Mouse (Mus musculus): Measurements from ENCODE around the gene Chchd3. TPM values are rescaled to one million over a fixed set of nuclear protein-coding genes. Genes with fewer than 3 reads are reported as not detected.

Chchd3 gene
- 75.3 and 76.9 TPM in 2 replicates for total RNA-seq (2017)

GRCm38 (mm10) chr6:33059735-33060576 is at the start of gene Chchd3:
Gene Chchd3 (minus strand): TSS chr6:33060260.
- peak; percentile 99 for ATAC-seq (ENCODE audit: extremely low read depth, insufficient number of reproducible peaks, low FRiP score, poor library complexity, severe bottlenecking)

DNA sequence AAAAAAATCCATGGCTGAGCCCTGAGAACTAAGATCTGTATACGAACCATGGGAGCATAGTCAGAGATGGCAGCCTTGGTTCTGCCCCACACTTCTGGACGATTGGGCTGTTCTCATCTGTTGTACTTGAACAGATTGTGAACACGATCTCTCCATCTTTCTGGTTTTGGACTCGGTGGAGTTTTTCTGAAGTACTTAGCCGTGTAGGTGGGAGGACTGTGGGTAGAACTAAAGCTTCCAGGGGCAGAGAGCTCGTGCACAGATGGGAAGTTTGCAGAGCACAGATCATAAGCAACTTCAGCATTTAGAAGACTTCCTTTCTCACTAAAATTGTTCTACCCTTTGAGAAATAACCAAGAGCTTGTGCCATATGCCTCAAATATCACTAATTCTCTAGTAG is 44.6 kb upstream of the Chchd3 start:
- ATAC-seq (ENCODE audit: extremely low read depth, insufficient number of reproducible peaks, low FRiP score, poor library complexity, severe bottlenecking) = no peak

- ATAC-seq (ENCODE audit: extremely low read depth, insufficient number of reproducible peaks, low FRiP score, poor library complexity, severe bottlenecking) = no peak
Measured at GRCm38 (mm10) chr6:33098903-33099302, 38.8 kb upstream of the Chchd3 start.

DNA sequence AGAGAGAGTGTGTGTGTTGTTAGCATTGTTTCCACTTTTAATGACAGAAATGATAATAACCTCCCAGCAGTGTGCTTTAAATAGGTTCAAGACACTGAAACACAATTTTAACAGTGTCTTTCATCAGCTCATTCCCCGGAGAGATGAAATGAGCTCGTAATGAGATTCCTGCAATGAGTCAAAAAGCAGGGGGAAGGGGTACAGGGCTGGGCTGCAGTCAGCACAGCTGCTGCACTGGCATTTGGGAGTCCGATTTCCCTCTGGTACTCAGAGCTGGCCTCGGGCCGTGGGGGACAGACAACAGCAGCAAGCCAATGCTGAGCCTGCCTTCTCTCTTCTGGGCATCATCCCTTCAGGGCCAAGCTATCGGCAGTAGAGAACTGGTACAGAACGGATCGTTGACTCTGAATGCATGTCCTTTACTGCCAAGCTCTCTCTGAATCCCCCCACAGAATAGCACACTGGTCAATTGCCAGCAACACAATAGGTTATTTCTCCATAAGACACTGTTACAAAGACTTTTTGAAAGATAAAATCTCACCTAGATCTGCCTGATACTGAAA is 34.7 kb upstream of the Chchd3 start:
- ATAC-seq (ENCODE audit: extremely low read depth, insufficient number of reproducible peaks, low FRiP score, poor library complexity, severe bottlenecking) = no peak

- no peak for ATAC-seq (ENCODE audit: extremely low read depth, insufficient number of reproducible peaks, low FRiP score, poor library complexity, severe bottlenecking)
Measured at GRCm38 (mm10) chr6:33080186-33080585, 20.1 kb upstream of the Chchd3 start.

GRCm38 (mm10) chr6:33078260-33078936 is 18.3 kb upstream of the Chchd3 start:
- ATAC-seq (ENCODE audit: extremely low read depth, insufficient number of reproducible peaks, low FRiP score, poor library complexity, severe bottlenecking) = no peak

DNA sequence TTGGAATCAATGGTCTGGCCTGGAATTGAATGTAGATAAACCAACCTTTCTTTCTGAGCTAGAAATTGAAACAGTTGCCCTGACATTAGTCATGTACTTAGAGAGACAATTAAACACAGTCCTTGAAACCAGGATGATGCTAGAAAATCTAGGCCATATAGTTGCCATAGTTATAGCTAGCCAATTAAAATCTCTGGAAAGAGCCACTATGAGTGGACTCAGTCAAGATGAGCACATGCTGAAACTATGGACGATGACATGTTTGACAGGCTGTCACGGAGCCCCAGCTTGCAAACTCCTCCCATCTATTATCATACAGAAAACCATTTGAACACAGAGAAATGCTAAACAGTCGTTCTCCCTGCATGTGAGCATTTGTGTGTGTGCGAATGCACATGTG is 6.4 kb upstream of the Chchd3 start:
- no peak for ATAC-seq (ENCODE audit: extremely low read depth, insufficient number of reproducible peaks, low FRiP score, poor library complexity, severe bottlenecking)

DNA sequence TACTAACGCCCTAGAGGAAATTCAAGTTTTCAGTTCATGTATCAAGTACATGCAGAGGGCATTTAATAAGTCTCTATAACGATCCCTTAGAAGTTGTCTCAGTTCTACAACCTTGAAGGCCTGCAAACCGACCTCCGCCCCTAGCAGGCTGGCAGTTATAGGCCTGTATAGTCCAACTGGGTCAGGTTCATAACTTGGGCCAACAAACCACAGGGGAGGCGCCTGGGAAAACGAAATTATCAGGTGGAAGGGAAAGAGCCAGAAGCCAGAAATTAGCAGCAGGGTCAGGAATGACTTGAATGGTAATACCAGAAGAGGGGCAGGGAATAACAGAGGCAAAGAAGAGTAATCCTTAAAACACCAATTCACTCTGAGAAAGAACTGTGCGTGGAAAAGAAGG is 784 bp downstream of the Chchd3 start:
- no peak for ATAC-seq (ENCODE audit: extremely low read depth, insufficient number of reproducible peaks, low FRiP score, poor library complexity, severe bottlenecking)

- ATAC-seq (ENCODE audit: extremely low read depth, insufficient number of reproducible peaks, low FRiP score, poor library complexity, severe bottlenecking) = no peak
Measured at GRCm38 (mm10) chr6:33056392-33056791, 3.7 kb downstream of the Chchd3 start.

GRCm38 (mm10) chr6:33055663-33056062 is 4.4 kb downstream of the Chchd3 start:
- no peak for ATAC-seq (ENCODE audit: extremely low read depth, insufficient number of reproducible peaks, low FRiP score, poor library complexity, severe bottlenecking)

- no peak for ATAC-seq (ENCODE audit: extremely low read depth, insufficient number of reproducible peaks, low FRiP score, poor library complexity, severe bottlenecking)
Measured at GRCm38 (mm10) chr6:33054946-33055345, 5.1 kb downstream of the Chchd3 start.

GRCm38 (mm10) chr6:33051642-33052041 is 8.4 kb downstream of the Chchd3 start:
- ATAC-seq (ENCODE audit: extremely low read depth, insufficient number of reproducible peaks, low FRiP score, poor library complexity, severe bottlenecking) = peak; percentile 95

DNA sequence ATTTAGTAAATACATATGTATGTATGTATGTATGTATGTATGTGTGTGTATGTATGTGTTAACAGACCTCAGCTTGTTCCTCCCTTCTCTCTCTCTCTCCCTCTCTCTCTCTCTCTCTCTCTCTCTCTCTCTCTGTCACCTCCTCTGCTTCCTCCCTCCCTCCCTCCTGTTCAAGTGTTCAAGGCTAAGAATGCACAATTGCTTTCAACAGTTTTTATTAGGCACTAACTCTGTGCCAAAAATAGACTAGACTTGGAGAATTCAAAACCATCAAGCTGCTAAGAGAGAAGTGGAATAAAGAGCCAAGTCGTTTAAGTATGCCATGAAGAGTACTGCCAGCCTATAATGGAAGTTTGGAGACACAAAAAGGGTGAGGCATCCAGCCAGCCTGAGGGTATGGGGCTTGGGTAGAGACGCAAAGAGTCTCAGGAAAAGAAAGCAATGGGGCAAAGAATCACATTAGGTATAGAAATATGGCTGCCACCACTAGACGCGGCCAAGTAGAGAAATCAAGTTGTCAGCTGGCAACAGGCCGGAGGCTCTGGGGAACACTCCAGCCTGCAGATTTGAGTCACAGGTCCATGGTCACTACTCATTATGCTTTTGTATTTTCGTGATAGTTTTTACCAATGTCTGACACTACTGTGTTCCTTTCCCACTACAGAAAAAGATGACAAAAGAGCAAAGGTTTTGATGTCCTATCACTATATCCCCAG is 10.2 kb downstream of the Chchd3 start:
- ATAC-seq (ENCODE audit: extremely low read depth, insufficient number of reproducible peaks, low FRiP score, poor library complexity, severe bottlenecking) = no peak

GRCm38 (mm10) chr6:33043480-33043879 is 16.6 kb downstream of the Chchd3 start:
- no peak for ATAC-seq (ENCODE audit: extremely low read depth, insufficient number of reproducible peaks, low FRiP score, poor library complexity, severe bottlenecking)

DNA sequence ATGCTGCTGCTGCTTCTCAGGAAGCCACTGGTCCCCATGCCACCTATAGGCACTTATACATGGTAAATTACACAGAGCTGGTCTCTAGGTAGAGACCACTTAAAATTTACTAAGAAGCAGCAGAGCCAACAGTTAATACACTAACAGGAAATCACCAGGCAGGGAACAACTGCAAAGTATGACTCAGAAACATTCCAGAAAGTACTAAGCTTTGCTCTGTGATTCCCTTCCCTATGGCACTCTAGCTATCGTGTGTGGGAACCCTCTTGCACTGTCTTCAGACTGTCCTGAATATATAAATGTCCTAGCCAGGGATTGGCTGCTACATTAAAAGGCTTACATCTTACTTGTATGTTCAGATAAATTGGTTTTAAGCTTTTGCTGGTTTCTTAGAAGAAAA is 17.2 kb downstream of the Chchd3 start:
- ATAC-seq (ENCODE audit: extremely low read depth, insufficient number of reproducible peaks, low FRiP score, poor library complexity, severe bottlenecking) = no peak

GRCm38 (mm10) chr6:33041978-33042377 is 18.1 kb downstream of the Chchd3 start:
- no peak for ATAC-seq (ENCODE audit: extremely low read depth, insufficient number of reproducible peaks, low FRiP score, poor library complexity, severe bottlenecking)

DNA sequence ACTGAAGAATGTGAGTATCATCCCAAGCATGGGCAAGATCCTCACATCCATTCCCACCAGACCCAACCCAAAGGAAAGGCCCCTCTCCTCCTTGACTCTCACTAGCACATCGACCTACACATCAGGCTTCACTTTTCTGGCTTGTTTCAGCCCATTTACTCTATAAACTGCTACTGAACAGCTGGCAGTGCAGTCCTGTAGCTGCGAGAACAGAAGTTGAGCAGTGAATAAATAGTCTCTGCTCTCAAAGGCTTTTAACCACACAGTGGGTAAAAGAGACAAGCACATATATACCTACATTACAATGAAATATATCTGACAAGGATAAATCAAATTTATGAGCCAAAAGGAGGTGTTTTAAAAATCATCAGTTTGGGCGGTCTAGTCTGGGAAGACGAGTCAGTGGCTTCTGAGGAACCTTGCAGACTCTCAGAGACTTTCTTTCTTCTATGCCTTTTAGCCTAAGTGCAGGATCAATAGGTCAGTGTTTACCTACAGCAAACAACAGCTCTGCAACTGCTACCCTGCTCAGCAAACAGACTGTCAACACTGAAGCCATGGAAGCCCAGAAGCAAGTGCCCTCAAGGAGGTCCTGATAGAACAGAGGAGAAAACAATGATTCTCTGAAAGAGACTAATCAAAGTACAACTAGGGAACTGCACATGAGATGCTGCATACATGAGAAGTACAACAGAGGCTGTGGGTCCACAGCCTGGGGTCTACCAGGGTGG is 19.5 kb downstream of the Chchd3 start:
- ATAC-seq (ENCODE audit: extremely low read depth, insufficient number of reproducible peaks, low FRiP score, poor library complexity, severe bottlenecking) = no peak

GRCm38 (mm10) chr6:33032543-33032942 is 27.5 kb downstream of the Chchd3 start:
- ATAC-seq (ENCODE audit: extremely low read depth, insufficient number of reproducible peaks, low FRiP score, poor library complexity, severe bottlenecking) = no peak

- no peak for ATAC-seq (ENCODE audit: extremely low read depth, insufficient number of reproducible peaks, low FRiP score, poor library complexity, severe bottlenecking)
Measured at GRCm38 (mm10) chr6:33031631-33032030, 28.4 kb downstream of the Chchd3 start.

Measured in neutrophil, adult 5-6 weeks (primary cell).